Mouse (Mus musculus) lung, postnatal 4 days (tissue): ENCODE results near the gene Maml2.

ENCODE experiments used
- DNase-seq, 2 experiments: peaks; one replicate each; pipeline ENCODE4 v3.0.0; 2021

Gene Maml2

GRCm38 (mm10) chr9:13297668-13298512, at the start of gene Maml2:
Maml2 (plus strand) TSS chr9:13297957.
- peak; percentile 80 to 83 for DNase-seq

- no peak for DNase-seq
These were observed 49.7 kb upstream of the Maml2 start for GRCm38 (mm10) chr9:13248104-13248503.

GRCm38 (mm10) chr9:13251251-13251650, 46.5 kb upstream of the Maml2 start:
- no peak for DNase-seq

GRCm38 (mm10) chr9:13256726-13257125, 41.0 kb upstream of the Maml2 start:
- DNase-seq = no peak

- no peak for DNase-seq
These were observed 39.6 kb upstream of the Maml2 start for GRCm38 (mm10) chr9:13258173-13258572.

- DNase-seq = no peak
These were observed 36.8 kb upstream of the Maml2 start for GRCm38 (mm10) chr9:13260980-13261379.

GRCm38 (mm10) chr9:13273219-13273618, 24.5 kb upstream of the Maml2 start:
- no peak for DNase-seq

GRCm38 (mm10) chr9:13287482-13287881, 10.3 kb upstream of the Maml2 start:
- DNase-seq = no peak

GRCm38 (mm10) chr9:13296274-13297121, 1.3 kb upstream of the Maml2 start:
- peak; percentile 92 to 95 for DNase-seq

GRCm38 (mm10) chr9:13297122-13297667, 562 bp upstream of the Maml2 start:
- DNase-seq = no peak

- DNase-seq = no peak
These were observed 739 bp downstream of the Maml2 start for GRCm38 (mm10) chr9:13298513-13298878.

GRCm38 (mm10) chr9:13299190-13299589, 1.4 kb downstream of the Maml2 start:
- DNase-seq = no peak

GRCm38 (mm10) chr9:13300041-13300441, 2.3 kb downstream of the Maml2 start:
- no peak for DNase-seq

- no peak for DNase-seq
These were observed 3.4 kb downstream of the Maml2 start for GRCm38 (mm10) chr9:13300891-13301782.

GRCm38 (mm10) chr9:13302183-13302825, 4.5 kb downstream of the Maml2 start:
- DNase-seq = no peak

GRCm38 (mm10) chr9:13303099-13303771, 5.5 kb downstream of the Maml2 start:
- no peak for DNase-seq

GRCm38 (mm10) chr9:13303976-13304375, 6.2 kb downstream of the Maml2 start:
- peak; percentile 45 to 65 for DNase-seq

GRCm38 (mm10) chr9:13306471-13306870, 8.7 kb downstream of the Maml2 start:
- no peak for DNase-seq

GRCm38 (mm10) chr9:13307226-13307625, 9.5 kb downstream of the Maml2 start:
- DNase-seq = no peak

GRCm38 (mm10) chr9:13308718-13309117, 11.0 kb downstream of the Maml2 start:
- DNase-seq = no peak

- no peak for DNase-seq
These were observed 12.1 kb downstream of the Maml2 start for GRCm38 (mm10) chr9:13309807-13310206.
